In the genomic region with DNA sequence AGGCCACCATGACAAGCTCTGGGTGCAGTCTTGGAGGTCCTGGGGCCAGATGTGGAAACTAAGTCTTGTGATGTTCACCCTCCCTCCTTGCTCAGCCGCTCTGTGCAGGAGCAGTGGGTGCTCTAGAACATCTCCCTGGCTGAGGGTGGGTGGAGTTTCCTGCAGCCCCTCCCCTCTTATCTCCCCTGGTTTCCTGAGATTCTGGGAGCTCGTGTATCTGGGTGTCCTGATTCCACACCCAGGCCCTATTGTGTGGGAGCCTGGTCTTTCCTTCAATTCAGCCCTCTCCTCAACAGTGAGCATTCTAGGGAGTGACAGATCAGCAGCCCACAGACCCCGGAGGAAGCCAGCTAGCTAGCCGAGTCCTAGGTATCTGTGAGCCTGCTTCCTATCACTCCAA, we compare ENCODE assay signal across 1 mouse cellular context.
TF ChIP-seq lines count a peak whose summit lies in the region.

No protein-coding gene starts in this region.

TF ChIP-seq in MEL, 35 proteins besides CTCF, POLR2A, EP300 and RAD21 (continued from another document):
- TF ChIP-seq MAZ (IDR thresholded peaks at IDR 0.05; ENCODE audit: low read depth, low read length) = 0 out of 2 replicates have a peak, but pooled peaks have one; percentile 29
- TF ChIP-seq RCOR1 (IDR thresholded peaks at IDR 0.05; ENCODE audit: low read depth, low read length) = peak; percentile 86
- no peak for TF ChIP-seq SIN3A (IDR thresholded peaks at IDR 0.05; ENCODE audit: low read length)
TF ChIP-seq in MEL: peak in this region for 4.
